Mouse (Mus musculus) intestine, embryonic 14.5 days (tissue): ENCODE data around the gene Sgsm1. TPM values are rescaled to one million over a fixed set of nuclear protein-coding genes. Genes with fewer than 3 reads are reported as not detected.
A peak's percentile ranks its signal among the peaks of the same experiment; 100 is the strongest.

Experiments
- ATAC-seq: fragments of 200-750 bp; cut with Nextera tagmentation; replicated peaks from 2 replicates; pipeline ENCODE4 v1.8.0; 2017; ENCODE audit warnings: low read depth, moderate number of reproducible peaks, moderate TSS enrichment, moderate library complexity; ENCODE audit not compliant: low FRiP score, low TSS enrichment
- DNase-seq: peaks from one replicate; pipeline ENCODE4 v3.0.0-alpha.2; 2018; ENCODE audit warnings: low spot score
- H3K27ac ChIP-seq: fragments of 300-500 bp; sonication (generic); 2 replicates; pipeline ENCODE4 v1.5.1; 2014; ENCODE audit warnings: low read depth, mild to moderate bottlenecking, control low read depth
- H3K27me3 ChIP-seq: fragments of 300-500 bp; sonication (generic); replicated peaks from 2 replicates; pipeline ENCODE4 v1.6.1; 2014; ENCODE audit warnings: low read length, control low read depth; ENCODE audit not compliant: control insufficient read depth, insufficient read depth
- H3K36me3 ChIP-seq: fragments of 300-500 bp; sonication (generic); 2 replicates; pipeline ENCODE4 v1.6.1; 2014; ENCODE audit warnings: low read length, control low read depth; ENCODE audit not compliant: control insufficient read depth, insufficient read depth
- H3K4me1 ChIP-seq: fragments of 300-500 bp; sonication (generic); replicated peaks from 2 replicates; pipeline ENCODE4 v1.6.1; 2014; ENCODE audit warnings: low read length, control low read depth, mixed read lengths; ENCODE audit not compliant: control insufficient read depth, insufficient read depth
- H3K4me2 ChIP-seq: fragments of 300-500 bp; sonication (generic); 2 replicates; pipeline ENCODE4 v1.6.1; 2014; ENCODE audit warnings: low read length
- H3K4me3 ChIP-seq: fragments of 300-500 bp; sonication (generic); 2 replicates; pipeline ENCODE4 v1.5.1; 2014; ENCODE audit warnings: low read depth, low read length, control low read depth, mixed read lengths
- H3K9ac ChIP-seq: fragments of 300-500 bp; sonication (generic); 2 replicates; pipeline ENCODE4 v1.6.1; 2014; ENCODE audit warnings: mild to moderate bottlenecking, low read length
- H3K9me3 ChIP-seq: fragments of 300-500 bp; sonication (generic); 2 replicates; pipeline ENCODE4 v1.6.1; 2016; ENCODE audit warnings: low read length, control low read depth; ENCODE audit not compliant: control insufficient read depth
- WGBS: fragments of 180-500 bp; shearing (Covaris S2); extraction: QIAGEN DNeasy Blood & Tissue Kit; methylation state at CpG from one replicate; pipeline ENCODE4 v1.1.7; 2014; 5-methylcytosine and 5-hydroxymethylcytosine counted together
- polyA plus RNA-seq: library from polyadenylated mRNA; unstranded; fragments of >200 nt; fragmentation: Nextera tagmentation; extraction: Ambion mirVana; gene quantifications from 2 replicates; pipeline ENCODE4 v1.2.1, GENCODE M21; 2014

Gene Sgsm1
- polyA plus RNA-seq, 1 experiment from 2014 or later = 8.8 TPM

DNA sequence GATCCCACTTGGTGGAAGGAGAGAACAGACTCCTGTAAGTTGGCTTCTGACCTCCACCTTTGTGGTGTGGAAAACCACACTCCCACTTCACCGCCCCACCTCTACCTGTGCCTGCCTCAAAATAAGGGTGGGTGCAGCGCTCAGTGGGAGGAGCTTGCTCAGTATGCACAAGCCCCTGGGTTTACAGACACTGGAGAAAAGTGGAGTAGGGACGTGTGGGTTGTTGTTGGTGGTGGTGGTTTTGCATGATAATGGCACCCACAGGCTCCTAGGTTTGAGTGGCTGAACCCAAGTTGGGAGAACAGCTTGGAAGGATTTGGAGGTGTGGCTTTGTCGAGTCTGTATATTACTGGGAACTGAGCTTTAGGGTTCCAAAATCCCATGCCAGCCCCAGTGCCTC lies 22.3 kb upstream of the Sgsm1 start:
- no peak overlapping the region for H3K4me2 ChIP-seq
- H3K27ac ChIP-seq = no peak overlapping the region
- peaks cover 3% of the 10 kb centered on the region for H3K9me3 ChIP-seq
- no peak overlapping the region for H3K9ac ChIP-seq
- WGBS = 65% methylated on average over 4 of the region's 4 CpGs
- H3K4me3 ChIP-seq = no peak overlapping the region
- H3K4me1 ChIP-seq = peaks cover 8% of the 10 kb centered on the region; the same call in 1 of the 2 replicates
- ATAC-seq = no peak
- no peak for DNase-seq
- peaks cover 54% of the 10 kb centered on the region for H3K27me3 ChIP-seq
- no peaks in the 10 kb centered on the region for H3K36me3 ChIP-seq

DNA sequence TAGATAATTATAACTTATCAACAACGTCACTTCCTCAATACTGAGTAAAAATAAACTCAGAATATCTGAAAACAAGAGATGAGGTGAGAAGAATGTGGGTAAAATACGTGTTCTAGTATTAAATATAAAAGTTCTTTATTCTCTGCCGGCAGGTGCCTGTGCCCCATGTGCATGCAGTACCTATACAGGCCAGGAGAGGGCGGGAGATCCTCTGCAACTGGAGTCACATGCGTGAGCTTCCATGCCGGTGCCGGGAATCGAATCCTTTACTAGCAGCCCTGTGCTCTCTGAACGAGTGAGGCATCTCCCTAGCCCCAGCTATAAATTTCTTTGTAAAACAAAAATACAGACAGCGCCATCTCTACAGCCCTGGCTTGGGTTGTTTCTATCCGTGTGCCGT lies 21.7 kb upstream of the Sgsm1 start:
- no peak for ATAC-seq
- Histone ChIP-seq H3K4me2 (no peak overlapping the region), H3K27me3 (peaks cover 50% of the 10 kb centered on the region), H3K36me3 (no peaks in the 10 kb centered on the region), H3K27ac (no peak overlapping the region), H3K4me3 (no peak overlapping the region), H3K9ac (no peak overlapping the region), H3K9me3 (peaks cover 3% of the 10 kb centered on the region), H3K4me1 (peaks cover 8% of the 10 kb centered on the region; the same call in 1 of the 2 replicates)
- DNase-seq = no peak
- WGBS = 38% methylated on average over 12 of the region's 12 CpGs

DNA sequence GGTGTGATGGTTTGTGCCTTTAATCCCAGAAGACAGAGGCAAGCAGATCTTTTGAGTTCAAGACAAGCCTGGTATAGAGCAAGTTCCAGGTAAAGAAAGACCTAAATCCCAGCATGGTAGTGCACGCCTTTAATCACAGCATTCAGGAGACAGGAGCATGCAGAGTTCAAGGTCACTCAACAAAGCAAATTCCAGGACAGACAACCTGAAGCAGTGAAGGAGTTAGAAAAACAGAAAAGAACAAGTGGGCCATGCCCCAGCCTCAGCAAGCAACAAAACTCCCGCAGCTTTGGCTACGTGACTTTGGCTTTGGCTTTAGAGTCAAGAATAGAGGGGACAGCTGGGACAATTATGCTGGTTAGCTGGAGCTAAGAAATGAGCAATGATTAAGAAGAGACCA lies 19.6 kb upstream of the Sgsm1 start:
- H3K27me3 ChIP-seq = peaks cover 35% of the 10 kb centered on the region
- H3K4me2 ChIP-seq = no peak overlapping the region
- no peak for ATAC-seq
- no peak overlapping the region for H3K27ac ChIP-seq
- no peak overlapping the region for H3K9ac ChIP-seq
- DNase-seq = no peak
- H3K36me3 ChIP-seq = no peaks in the 10 kb centered on the region
- WGBS = 69% methylated on average over 3 of the region's 3 CpGs
- no peak overlapping the region for H3K4me3 ChIP-seq
- H3K9me3 ChIP-seq = peaks cover 3% of the 10 kb centered on the region
- peaks cover 3% of the 10 kb centered on the region; the same call in 1 of the 2 replicates for H3K4me1 ChIP-seq

DNA sequence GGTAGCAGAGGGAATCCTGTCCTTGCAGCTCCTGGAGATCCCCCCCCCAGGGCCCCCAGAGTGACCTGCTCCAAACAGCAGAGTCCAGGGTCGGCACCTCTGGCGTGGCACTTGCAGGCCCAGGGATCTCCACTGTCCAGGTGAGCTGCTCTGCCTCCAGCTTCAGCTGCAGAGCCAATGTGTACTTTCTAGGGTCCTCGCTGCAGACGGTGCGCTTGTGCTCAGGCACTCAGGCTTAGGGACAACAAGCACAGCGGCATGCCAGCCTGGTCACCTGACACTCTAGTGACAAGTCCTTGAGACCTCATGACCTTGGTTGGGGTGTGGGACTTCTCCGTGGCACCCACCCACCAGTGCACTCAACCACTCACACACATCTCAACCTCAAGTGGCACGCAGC lies 18.9 kb upstream of the Sgsm1 start:
- no peak for ATAC-seq
- H3K4me1 ChIP-seq = no peaks in the 10 kb centered on the region
- H3K27ac ChIP-seq = no peak overlapping the region
- H3K36me3 ChIP-seq = no peaks in the 10 kb centered on the region
- peaks cover 3% of the 10 kb centered on the region for H3K9me3 ChIP-seq
- DNase-seq = no peak
- H3K4me2 ChIP-seq = no peak overlapping the region
- no peak overlapping the region for H3K4me3 ChIP-seq
- peaks cover 35% of the 10 kb centered on the region for H3K27me3 ChIP-seq
- H3K9ac ChIP-seq = no peak overlapping the region
- whole genome bisulfite sequencing = 85% methylated on average over 8 of the region's 8 CpGs

DNA sequence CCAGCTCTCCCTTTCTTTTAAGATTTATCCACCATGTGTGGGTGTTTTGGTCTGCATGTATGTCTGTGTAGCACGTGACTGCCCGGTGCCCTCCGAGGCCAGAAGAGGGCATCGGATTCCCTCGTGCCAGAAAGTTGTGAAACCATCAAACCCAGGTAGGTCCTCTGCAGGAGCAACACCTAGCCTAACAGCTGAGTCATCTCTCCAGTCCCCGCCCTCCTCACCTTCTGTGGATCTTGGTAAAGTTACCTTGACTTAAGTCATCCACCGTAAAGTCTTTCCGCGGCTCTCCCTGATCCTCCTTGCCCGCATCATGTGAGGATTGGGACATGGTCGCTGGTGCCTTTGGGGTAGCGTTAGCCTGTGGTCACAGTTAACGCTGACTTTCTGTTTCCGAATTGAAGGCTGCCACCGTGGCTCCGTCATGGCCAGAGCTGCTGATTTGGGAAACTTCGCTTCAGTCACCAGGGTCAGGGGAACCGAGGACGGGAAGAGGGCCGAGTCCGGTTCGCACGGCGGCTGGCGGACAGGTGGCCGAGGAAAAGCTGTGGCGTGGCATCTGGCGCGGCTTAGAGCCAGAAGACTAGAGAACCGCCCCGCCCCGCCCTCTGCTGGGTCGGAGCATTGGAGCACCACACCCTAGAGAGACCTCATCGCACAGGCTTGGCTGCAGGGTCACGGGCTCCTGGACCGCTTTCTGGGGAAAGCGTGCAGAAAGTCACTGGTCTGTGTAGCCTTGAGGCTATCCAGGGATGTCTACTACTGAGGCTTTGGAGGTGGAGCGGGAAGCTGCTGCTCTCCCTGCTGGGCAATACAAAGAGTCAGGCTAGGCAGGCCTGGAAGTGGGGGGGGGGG lies 13.4 kb upstream of the Sgsm1 start:
- H3K36me3 ChIP-seq = no peaks in the 10 kb centered on the region
- DNase-seq (peak; percentile 60), ATAC-seq (0 out of 2 replicates have a peak, but pooled peaks have one; percentile 60)
- no peak overlapping the region for H3K27ac ChIP-seq
- 3% methylated on average over 38 of the region's 38 CpGs for WGBS
- H3K4me1 ChIP-seq = 0 out of 2 replicates have a peak, but pooled peaks cover 5% of the 10 kb centered on the region
- H3K4me3 ChIP-seq = peak overlapping the region; percentile 25; the same call in 1 of the 2 replicates
- peak overlapping the region; percentile 50 for H3K4me2 ChIP-seq
- H3K27me3 ChIP-seq = peaks cover 28% of the 10 kb centered on the region
- H3K9me3 ChIP-seq = no peaks in the 10 kb centered on the region; the same call in none of the 2 replicates
- H3K9ac ChIP-seq = no peak overlapping the region

DNA sequence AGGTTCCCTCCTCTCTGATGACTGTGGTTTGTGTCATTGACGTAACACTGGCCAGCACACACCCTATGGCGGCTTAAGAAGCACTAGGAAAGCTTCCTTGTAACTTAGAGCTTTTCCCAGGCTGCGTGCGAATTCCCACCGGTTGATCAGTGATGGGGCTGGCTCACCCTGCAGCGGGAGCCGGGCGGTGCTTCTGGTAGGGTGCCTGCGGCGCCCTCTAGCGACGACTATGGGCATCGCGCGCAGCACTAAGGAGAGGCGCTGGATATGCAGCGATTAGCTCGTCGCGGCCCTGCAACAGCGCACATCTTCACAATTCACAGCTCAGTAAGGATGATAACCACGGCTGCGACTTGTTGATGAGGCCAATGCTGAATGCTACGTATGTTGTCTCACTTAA lies 3.4 kb upstream of the Sgsm1 start:
- Histone ChIP-seq H3K9me3 (0 out of 2 replicates have a peak, but pooled peaks cover 5% of the 10 kb centered on the region), H3K4me2 (no peak overlapping the region), H3K27me3 (peaks cover 14% of the 10 kb centered on the region; the same call in 1 of the 2 replicates), H3K9ac (no peak overlapping the region), H3K27ac (no peak overlapping the region), H3K36me3 (no peaks in the 10 kb centered on the region), H3K4me3 (no peak overlapping the region), H3K4me1 (no peaks in the 10 kb centered on the region)
- 1% methylated on average over 24 of the region's 24 CpGs for WGBS
- ATAC-seq (0 out of 2 replicates have a peak, but pooled peaks have one; percentile 38), DNase-seq (peak; percentile 87)

DNA sequence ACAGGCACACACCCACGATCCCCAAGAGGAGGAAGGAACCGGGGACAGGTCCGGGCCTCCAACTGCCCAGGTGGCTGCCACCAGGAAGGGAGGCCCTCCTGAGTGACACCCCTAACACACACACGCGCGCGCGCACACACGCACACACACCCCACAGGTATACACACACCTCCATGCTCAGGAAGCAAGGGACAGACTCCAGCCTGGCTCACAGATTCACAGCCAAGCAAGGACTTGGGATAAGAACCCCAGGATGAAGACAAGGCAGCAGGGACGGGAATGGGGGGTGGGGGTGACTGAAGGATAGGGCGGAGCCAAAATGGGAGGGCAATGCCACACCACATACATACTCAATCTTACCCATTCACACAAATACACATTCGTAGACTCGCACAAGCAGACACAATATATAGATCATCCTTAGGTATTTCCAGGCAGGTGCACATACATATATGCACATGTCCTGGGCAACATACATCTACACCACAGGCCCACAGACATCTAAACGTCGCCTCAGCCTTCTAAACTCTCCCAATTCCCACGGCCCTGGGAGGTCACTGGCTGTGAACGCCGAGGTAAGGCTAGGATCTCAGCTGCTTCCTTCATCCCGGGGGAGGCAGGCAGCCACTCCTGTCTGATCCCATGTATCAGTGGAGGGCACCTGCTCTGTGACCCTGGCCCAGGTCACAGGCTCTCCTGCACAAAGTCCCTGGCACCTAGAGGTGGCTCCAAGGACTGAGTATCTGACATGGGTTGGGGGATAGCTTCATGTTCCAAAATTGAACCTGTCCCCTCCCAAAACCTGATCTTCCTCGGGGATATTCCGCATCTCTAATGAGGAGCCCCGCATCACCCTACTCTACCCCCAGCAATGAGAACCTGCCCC lies 852 bp downstream of the Sgsm1 start:
- no peak overlapping the region for H3K27ac ChIP-seq
- H3K9ac ChIP-seq = peak overlapping the region; percentile 40
- peaks cover 14% of the 10 kb centered on the region; the same call in 1 of the 2 replicates for H3K27me3 ChIP-seq
- no peak for DNase-seq
- 61% methylated on average over 22 of the region's 22 CpGs for WGBS
- ATAC-seq = no peak
- peak overlapping the region; percentile 50 for H3K4me3 ChIP-seq
- peaks cover 8% of the 10 kb centered on the region; the same call in 1 of the 2 replicates for H3K4me1 ChIP-seq
- 0 out of 2 replicates have a peak, but pooled peaks cover 5% of the 10 kb centered on the region for H3K9me3 ChIP-seq
- peak overlapping the region; percentile 71 for H3K4me2 ChIP-seq
- no peaks in the 10 kb centered on the region for H3K36me3 ChIP-seq

DNA sequence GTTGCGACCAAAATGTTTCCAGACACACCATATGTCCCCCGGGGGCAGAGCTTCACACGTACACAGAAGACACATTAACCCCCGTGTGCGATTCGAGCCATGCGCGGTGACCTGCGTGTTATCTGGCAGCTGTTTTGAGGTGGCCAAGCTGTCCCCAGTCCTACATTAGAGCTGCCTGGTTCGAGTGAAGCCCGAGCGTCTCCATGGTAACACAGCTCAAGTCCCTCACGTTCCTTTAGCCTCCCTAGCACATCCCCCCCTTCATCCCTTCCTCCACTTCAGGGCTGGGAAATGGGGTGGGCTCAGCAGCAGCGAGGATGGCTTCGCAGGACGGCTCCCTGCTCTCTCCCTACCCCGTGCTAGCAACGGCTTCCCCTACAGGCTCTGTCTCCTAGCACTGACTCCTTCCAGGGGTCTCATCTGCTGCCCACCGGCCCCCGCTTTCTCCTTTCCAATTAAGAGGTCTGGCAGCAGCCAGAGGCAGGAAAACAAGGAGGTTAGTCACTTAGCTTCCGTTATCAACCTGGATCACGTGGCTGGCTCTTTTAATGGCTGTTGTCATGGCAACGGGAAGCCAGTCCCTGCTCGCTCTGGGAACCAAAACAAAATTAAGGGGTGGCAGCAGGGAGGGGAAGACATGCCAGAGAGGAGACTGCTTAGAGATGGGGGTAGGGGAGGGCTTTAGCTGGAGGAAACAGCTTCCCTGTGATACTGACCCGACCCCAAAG lies 3.7 kb downstream of the Sgsm1 start:
- peak overlapping the region; percentile 12 for H3K4me3 ChIP-seq
- H3K4me1 ChIP-seq = peaks cover 8% of the 10 kb centered on the region; the same call in 1 of the 2 replicates
- 3% methylated on average over 25 of the region's 25 CpGs for WGBS
- no peaks in the 10 kb centered on the region for H3K9me3 ChIP-seq
- H3K27ac ChIP-seq = no peak overlapping the region; the same call in 1 of the 2 replicates
- peak overlapping the region; percentile 47 for H3K4me2 ChIP-seq
- DNase-seq (peak; percentile 74), ATAC-seq (peak; percentile 41)
- H3K27me3 ChIP-seq = 0 out of 2 replicates have a peak, but pooled peaks cover 7% of the 10 kb centered on the region
- no peak overlapping the region for H3K9ac ChIP-seq
- no peaks in the 10 kb centered on the region for H3K36me3 ChIP-seq
